Mouse (Mus musculus): Measurements from ENCODE around the gene Trim10. TPM values are rescaled to one million over a fixed set of nuclear protein-coding genes. Genes with fewer than 3 reads are reported as not detected.

The Trim10 gene
- total and polyA plus RNA-seq, 3 experiments = 0.13 to 2.1 (median 0.92) TPM

DNA sequence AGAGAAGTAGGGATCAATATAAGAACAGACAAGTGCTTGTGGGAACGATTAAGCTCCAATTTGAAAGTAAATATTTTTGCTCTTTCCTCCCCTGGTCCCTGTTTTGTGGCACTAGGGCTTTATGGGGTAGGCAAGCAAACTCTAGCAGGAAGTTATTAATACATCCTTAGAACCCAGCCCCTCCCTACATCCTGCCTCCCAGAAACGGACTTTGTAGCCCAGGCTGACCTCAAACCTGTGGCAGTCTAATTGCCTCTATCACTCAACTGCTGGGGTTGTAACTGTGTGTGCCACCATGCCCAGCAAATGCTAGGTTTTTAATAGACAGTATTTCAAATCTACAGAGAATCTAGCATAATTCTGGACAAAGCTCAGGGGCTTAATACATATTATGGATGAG is 7.7 kb upstream of the Trim10 start:
- TF ChIP-seq EP300 (IDR thresholded peaks at IDR 0.05; ENCODE audit: insufficient read depth, low read depth, low read length) (no peak), POLR2A (IDR thresholded peaks at IDR 0.05; ENCODE audit: insufficient read depth, low read depth, low read length) (no peak), CTCF (IDR thresholded peaks at IDR 0.05) (no peak)
- Histone ChIP-seq H3K36me3 (ENCODE audit: control insufficient read depth, insufficient read depth, low read length) (no peaks in the 10 kb centered on the region), H3K27me3 (ENCODE audit: control insufficient read depth, insufficient read depth, low read length) (peaks cover 3% of the 10 kb centered on the region), H3K4me3 (no peak overlapping the region), H3K79me2 (replicated peaks; ENCODE audit: control insufficient read depth, insufficient read depth, low read length) (no peaks in the 10 kb centered on the region), H3K4me1 (ENCODE audit: control insufficient read depth, insufficient read depth, low read length) (no peaks in the 10 kb centered on the region), H3K27ac (no peak overlapping the region), H3K9ac (ENCODE audit: low read depth, low read length) (no peak overlapping the region)
- intact Hi-C loops (cut with DNase I) = no loop called here
- no peak for DNase-seq
- WGBS = 39% methylated on average over 2 of the region's 2 CpGs

DNA sequence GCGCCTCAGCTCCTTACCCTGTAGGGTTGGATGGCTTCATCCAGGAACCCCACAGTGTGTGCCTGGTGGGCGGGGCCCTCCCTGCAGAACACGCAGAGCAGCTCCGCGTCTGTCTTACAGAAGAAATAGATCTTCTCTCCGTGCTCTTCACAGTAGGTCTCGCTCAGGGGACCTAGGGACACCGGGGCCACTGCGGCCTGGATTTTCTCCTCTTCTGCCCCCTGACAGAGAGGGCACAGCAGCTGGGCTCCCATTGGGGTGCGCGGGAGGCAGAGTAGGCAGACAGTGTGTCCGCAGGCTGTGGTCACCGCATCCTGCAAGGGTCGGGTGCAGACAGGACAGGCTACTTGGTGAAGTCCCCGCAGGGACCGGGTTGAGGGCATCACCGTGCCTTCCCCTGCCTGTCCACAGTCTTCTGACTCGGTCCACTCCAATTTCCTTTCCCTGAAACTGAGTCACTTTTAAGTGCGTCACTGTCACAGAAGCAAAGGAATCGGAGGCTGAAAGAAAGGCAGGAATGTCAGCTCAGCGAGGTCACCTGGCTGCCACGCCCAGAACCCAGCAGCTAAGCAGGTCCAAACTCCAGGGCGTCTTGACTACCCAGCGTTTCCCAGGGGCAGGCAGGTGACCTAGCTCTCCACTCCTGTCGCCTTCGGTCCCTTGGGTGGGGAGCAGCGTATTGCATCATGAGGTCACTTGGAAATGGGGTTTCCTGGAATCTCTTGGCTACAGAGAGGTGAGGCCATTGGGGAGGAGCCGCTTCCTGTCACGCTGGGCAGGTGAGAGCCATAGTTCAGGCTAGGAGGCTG is 2.5 kb upstream of the Trim10 start, which contains the start of gene Trim15:
Gene Trim15 (minus strand): TSS at position 492 of the 809 bp plus-strand sequence.
- Histone ChIP-seq H3K79me2 (replicated peaks; ENCODE audit: control insufficient read depth, insufficient read depth, low read length) (no peaks in the 10 kb centered on the region), H3K4me3 (no peak within 1 kb of the TSS), H3K27me3 (ENCODE audit: control insufficient read depth, insufficient read depth, low read length) (peaks cover 9% of the 10 kb centered on the region), H3K4me1 (ENCODE audit: control insufficient read depth, insufficient read depth, low read length) (no peaks in the 10 kb centered on the region), H3K27ac (no peak within 1 kb of the TSS), H3K36me3 (ENCODE audit: control insufficient read depth, insufficient read depth, low read length) (no peaks in the 10 kb centered on the region), H3K9ac (ENCODE audit: low read depth, low read length) (no peak within 1 kb of the TSS)
- 16% methylated on average over 29 of the region's 29 CpGs for WGBS
- TF ChIP-seq EP300 (IDR thresholded peaks at IDR 0.05; ENCODE audit: insufficient read depth, low read depth, low read length) = no peak
- no peak for TF ChIP-seq CTCF (IDR thresholded peaks at IDR 0.05)
- no peak for DNase-seq
- intact Hi-C loops (cut with DNase I) = no loop called here

DNA sequence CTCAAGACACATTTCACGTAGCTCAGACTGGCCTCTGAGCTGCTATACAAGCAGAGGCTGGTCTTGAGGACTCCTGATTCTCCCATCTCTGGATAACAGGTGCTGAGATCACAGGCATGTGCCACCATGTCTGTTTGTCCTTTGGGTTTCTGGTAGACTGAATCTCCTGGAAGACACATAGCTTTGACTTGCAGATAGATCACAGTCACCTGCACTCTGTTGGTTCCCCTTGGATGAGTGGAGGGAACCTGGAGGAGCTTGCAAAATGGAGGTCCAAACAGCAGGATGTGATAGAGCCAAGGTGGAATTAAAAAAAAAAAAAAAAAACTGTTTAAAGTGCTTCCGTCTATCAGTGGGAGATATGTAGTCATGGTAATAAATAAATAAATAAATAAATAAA is 538 bp upstream of the Trim10 start:
- TF ChIP-seq EP300 (IDR thresholded peaks at IDR 0.05; ENCODE audit: insufficient read depth, low read depth, low read length) (no peak), POLR2A (IDR thresholded peaks at IDR 0.05; ENCODE audit: insufficient read depth, low read depth, low read length) (no peak), CTCF (IDR thresholded peaks at IDR 0.05) (no peak)
- DNase-seq = no peak
- 86% methylated on average over 2 of the region's 2 CpGs for WGBS
- Histone ChIP-seq H3K4me3 (no peak overlapping the region), H3K9ac (ENCODE audit: low read depth, low read length) (no peak overlapping the region), H3K27me3 (ENCODE audit: control insufficient read depth, insufficient read depth, low read length) (peaks cover 9% of the 10 kb centered on the region), H3K79me2 (replicated peaks; ENCODE audit: control insufficient read depth, insufficient read depth, low read length) (no peaks in the 10 kb centered on the region), H3K4me1 (ENCODE audit: control insufficient read depth, insufficient read depth, low read length) (no peaks in the 10 kb centered on the region), H3K27ac (no peak overlapping the region), H3K36me3 (ENCODE audit: control insufficient read depth, insufficient read depth, low read length) (no peaks in the 10 kb centered on the region)
- intact Hi-C loops (cut with DNase I) = no loop called here

DNA sequence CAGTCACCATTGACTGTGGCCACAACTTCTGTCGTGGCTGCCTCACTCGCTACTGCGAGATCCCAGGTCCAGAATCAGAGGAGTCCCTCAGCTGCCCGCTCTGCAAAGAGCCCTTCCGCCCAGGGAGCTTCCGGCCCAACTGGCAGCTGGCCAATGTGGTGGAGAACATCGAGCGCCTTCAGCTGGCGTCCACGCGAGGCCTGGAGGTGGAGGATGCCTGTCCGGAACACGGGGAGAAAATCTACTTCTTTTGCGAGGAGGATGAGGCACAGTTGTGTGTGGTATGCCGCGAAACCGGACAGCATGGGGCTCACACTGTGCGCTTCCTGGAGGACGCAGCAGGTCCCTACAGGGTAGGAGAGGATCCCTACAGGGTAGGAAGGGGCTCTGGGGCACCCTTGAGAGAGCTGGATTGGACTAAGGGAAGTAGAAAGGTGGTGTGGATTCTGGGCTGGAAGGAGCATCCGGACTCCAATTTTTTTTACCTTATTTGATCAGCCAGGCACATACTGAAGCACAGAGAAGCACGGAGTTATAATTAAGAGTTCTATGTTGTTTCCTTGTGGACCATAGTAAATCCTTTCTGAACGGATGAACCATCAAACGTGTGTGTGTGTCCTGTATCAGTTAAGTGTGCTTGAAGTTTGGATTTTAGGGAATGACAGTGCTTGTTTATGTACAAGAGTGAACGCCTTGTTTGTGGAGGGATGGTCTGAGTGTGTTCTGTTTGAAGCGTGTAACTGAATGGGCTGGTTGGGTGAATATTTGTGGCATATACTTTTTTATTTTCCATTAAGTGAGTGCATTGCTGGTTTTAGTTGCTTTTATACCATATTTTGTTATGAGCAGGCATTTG is 809 bp downstream of the Trim10 start:
- DNase-seq = peak in 1 of 2 experiments; percentile 12
- 49% methylated on average over 25 of the region's 25 CpGs for WGBS
- no peak overlapping the region for H3K27ac ChIP-seq
- H3K4me3 ChIP-seq = no peak overlapping the region
- no peak overlapping the region for H3K9ac ChIP-seq (ENCODE audit: low read depth, low read length)
- H3K79me2 ChIP-seq (replicated peaks; ENCODE audit: control insufficient read depth, insufficient read depth, low read length) = no peaks in the 10 kb centered on the region
- intact Hi-C loops (cut with DNase I) = no loop called here
- no peak for TF ChIP-seq CTCF (IDR thresholded peaks at IDR 0.05)
- no peak for TF ChIP-seq POLR2A (IDR thresholded peaks at IDR 0.05; ENCODE audit: insufficient read depth, low read depth, low read length)
- no peak for TF ChIP-seq EP300 (IDR thresholded peaks at IDR 0.05; ENCODE audit: insufficient read depth, low read depth, low read length)
- no peaks in the 10 kb centered on the region for H3K4me1 ChIP-seq (ENCODE audit: control insufficient read depth, insufficient read depth, low read length)
- H3K36me3 ChIP-seq (ENCODE audit: control insufficient read depth, insufficient read depth, low read length) = no peaks in the 10 kb centered on the region
- H3K27me3 ChIP-seq (ENCODE audit: control insufficient read depth, insufficient read depth, low read length) = peaks cover 9% of the 10 kb centered on the region

DNA sequence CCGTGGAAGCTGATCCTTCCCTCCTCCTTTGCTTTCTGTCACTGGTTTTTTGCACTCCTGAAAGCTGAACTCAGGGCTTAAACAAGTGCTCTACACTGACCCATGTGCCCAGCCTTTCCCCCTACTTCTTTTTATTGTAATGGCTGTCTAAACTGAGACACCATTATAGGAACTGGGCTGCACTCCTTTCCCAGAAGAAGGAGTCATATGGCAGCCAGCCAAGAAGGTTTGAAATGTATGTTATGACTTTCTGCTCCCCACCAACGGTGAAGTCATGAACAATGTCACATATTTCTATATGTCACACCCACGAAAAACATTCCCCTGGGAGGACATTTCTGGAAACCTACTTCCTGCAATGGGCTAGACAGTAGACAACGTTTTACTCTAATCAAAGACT is 5.3 kb downstream of the Trim10 start:
- Histone ChIP-seq H3K27me3 (ENCODE audit: control insufficient read depth, insufficient read depth, low read length) (no peaks in the 10 kb centered on the region), H3K27ac (no peak overlapping the region), H3K9ac (ENCODE audit: low read depth, low read length) (no peak overlapping the region), H3K36me3 (ENCODE audit: control insufficient read depth, insufficient read depth, low read length) (no peaks in the 10 kb centered on the region), H3K4me3 (no peak overlapping the region), H3K4me1 (ENCODE audit: control insufficient read depth, insufficient read depth, low read length) (no peaks in the 10 kb centered on the region), H3K79me2 (replicated peaks; ENCODE audit: control insufficient read depth, insufficient read depth, low read length) (no peaks in the 10 kb centered on the region)
- TF ChIP-seq CTCF (IDR thresholded peaks at IDR 0.05) = no peak
- intact Hi-C loops (cut with DNase I) = no loop called here
- DNase-seq = no peak
- 35% methylated on average over 4 of the region's 4 CpGs for WGBS

DNA sequence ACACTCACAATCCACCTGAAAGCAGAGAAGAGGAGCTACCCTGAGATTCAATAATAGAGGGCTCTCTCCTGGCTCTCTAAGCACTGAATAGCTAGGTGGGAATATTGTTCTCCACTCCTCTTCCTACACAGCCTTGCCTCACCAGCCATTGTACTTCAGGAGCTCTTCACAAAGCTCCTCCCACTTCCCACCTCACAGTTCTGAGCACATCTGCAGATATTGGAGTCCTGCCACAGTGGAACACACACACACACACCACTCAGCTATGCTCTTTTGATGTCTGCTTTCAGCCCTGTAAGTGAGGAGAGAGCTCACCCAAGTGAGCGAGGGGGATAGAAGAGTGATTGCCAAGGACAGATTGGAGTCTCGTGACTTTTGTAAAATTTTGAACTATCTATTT is 14.0 kb downstream of the Trim10 start:
- Histone ChIP-seq H3K4me3 (no peak overlapping the region), H3K36me3 (ENCODE audit: control insufficient read depth, insufficient read depth, low read length) (no peaks in the 10 kb centered on the region), H3K4me1 (ENCODE audit: control insufficient read depth, insufficient read depth, low read length) (no peaks in the 10 kb centered on the region), H3K27ac (no peak overlapping the region), H3K79me2 (replicated peaks; ENCODE audit: control insufficient read depth, insufficient read depth, low read length) (no peaks in the 10 kb centered on the region), H3K27me3 (ENCODE audit: control insufficient read depth, insufficient read depth, low read length) (no peaks in the 10 kb centered on the region), H3K9ac (ENCODE audit: low read depth, low read length) (no peak overlapping the region)
- 50% methylated on average over 2 of the region's 2 CpGs for WGBS
- intact Hi-C loops (cut with DNase I) = no loop called here
- TF ChIP-seq CTCF (IDR thresholded peaks at IDR 0.05) (no peak), EP300 (IDR thresholded peaks at IDR 0.05; ENCODE audit: insufficient read depth, low read depth, low read length) (no peak), POLR2A (IDR thresholded peaks at IDR 0.05; ENCODE audit: insufficient read depth, low read depth, low read length) (no peak)
- DNase-seq = no peak

All from heart, adult 2 months (tissue).